Mouse (Mus musculus): ENCODE measurements around the gene Cln6.

DNA sequence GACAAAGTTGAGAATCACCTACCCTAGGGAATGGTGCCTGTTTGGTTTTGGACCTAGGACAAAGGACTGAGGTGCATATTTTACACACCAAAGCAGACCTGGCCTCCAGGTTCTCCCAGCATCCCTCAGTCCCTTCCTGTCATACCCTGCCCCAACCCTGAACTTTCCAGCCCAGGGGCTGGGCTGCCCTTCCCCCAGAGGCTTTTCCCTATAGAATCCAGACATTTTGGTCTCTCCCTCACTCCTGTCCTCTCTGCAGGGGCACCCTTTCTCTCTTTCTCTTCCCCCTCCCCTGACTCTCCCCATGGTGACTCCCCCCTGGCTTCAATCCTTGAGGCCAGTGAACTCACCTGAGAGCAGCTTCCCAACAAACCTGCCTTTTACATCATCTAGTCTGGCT lies 32.1 kb downstream of the Cln6 start:
- TF ChIP-seq CTCF (IDR thresholded peaks at IDR 0.05; ENCODE audit: borderline replicate concordance, insufficient read depth, low read depth, low read length) (no peak), POLR2A (IDR thresholded peaks at IDR 0.05; ENCODE audit: borderline replicate concordance, insufficient read depth, low read length) (no peak)

Data from cerebellum, adult 2 months (tissue).